Mouse (Mus musculus): ENCODE results near the gene Rbfox1.
A peak's percentile ranks its signal among the peaks of the same experiment; 100 is the strongest.

The Rbfox1 gene

GRCm38 (mm10) chr16:5992045-5993011 lies 107.2 kb downstream of the Rbfox1 start:
- DNase-seq (ENCODE audit: low read depth, low spot score), result peak; percentile 57

- no peak for DNase-seq (ENCODE audit: low read depth, low spot score)
These were observed 112.0 kb downstream of the Rbfox1 start for GRCm38 (mm10) chr16:5997136-5997535.

- DNase-seq (ENCODE audit: low read depth, low spot score), result no peak
These were observed 112.5 kb downstream of the Rbfox1 start for GRCm38 (mm10) chr16:5997651-5998050.

GRCm38 (mm10) chr16:6000016-6000415 lies 114.9 kb downstream of the Rbfox1 start:
- no peak for DNase-seq (ENCODE audit: low read depth, low spot score)

- no peak for DNase-seq (ENCODE audit: low read depth, low spot score)
These were observed 121.8 kb downstream of the Rbfox1 start for GRCm38 (mm10) chr16:6006996-6007395.

GRCm38 (mm10) chr16:6012853-6013252 lies 127.7 kb downstream of the Rbfox1 start:
- DNase-seq (ENCODE audit: low read depth, low spot score), result no peak

GRCm38 (mm10) chr16:6018639-6019038 lies 133.5 kb downstream of the Rbfox1 start:
- peak; percentile 72 for DNase-seq (ENCODE audit: low read depth, low spot score)

GRCm38 (mm10) chr16:6019361-6019760 lies 134.2 kb downstream of the Rbfox1 start:
- no peak for DNase-seq (ENCODE audit: low read depth, low spot score)

GRCm38 (mm10) chr16:6031280-6031679 lies 146.1 kb downstream of the Rbfox1 start:
- no peak for DNase-seq (ENCODE audit: low read depth, low spot score)

- DNase-seq (ENCODE audit: low read depth, low spot score), result no peak
These were observed 147.4 kb downstream of the Rbfox1 start for GRCm38 (mm10) chr16:6032563-6032962.

- no peak for DNase-seq (ENCODE audit: low read depth, low spot score)
These were observed 149.7 kb downstream of the Rbfox1 start for GRCm38 (mm10) chr16:6034876-6035275.

- no peak for DNase-seq (ENCODE audit: low read depth, low spot score)
These were observed 151.9 kb downstream of the Rbfox1 start for GRCm38 (mm10) chr16:6037009-6037408.

- peak; percentile 58 for DNase-seq (ENCODE audit: low read depth, low spot score)
These were observed 157.6 kb downstream of the Rbfox1 start for GRCm38 (mm10) chr16:6042766-6043165.

GRCm38 (mm10) chr16:6048601-6049000 lies 163.4 kb downstream of the Rbfox1 start:
- no peak for DNase-seq (ENCODE audit: low read depth, low spot score)

- DNase-seq (ENCODE audit: low read depth, low spot score), result no peak
These were observed 177.3 kb downstream of the Rbfox1 start for GRCm38 (mm10) chr16:6062495-6062894.

- no peak for DNase-seq (ENCODE audit: low read depth, low spot score)
These were observed 180.3 kb downstream of the Rbfox1 start for GRCm38 (mm10) chr16:6065481-6065880.

- DNase-seq (ENCODE audit: low read depth, low spot score), result no peak
These were observed 190.4 kb downstream of the Rbfox1 start for GRCm38 (mm10) chr16:6075442-6076050.

- DNase-seq (ENCODE audit: low read depth, low spot score), result peak; percentile 30
These were observed 193.9 kb downstream of the Rbfox1 start for GRCm38 (mm10) chr16:6079017-6079416.

GRCm38 (mm10) chr16:6084701-6085365 lies 199.7 kb downstream of the Rbfox1 start:
- DNase-seq (ENCODE audit: low read depth, low spot score), result no peak

- DNase-seq (ENCODE audit: low read depth, low spot score), result no peak
These were observed 201.0 kb downstream of the Rbfox1 start for GRCm38 (mm10) chr16:6086200-6086599.

GRCm38 (mm10) chr16:6091326-6092123 lies 206.4 kb downstream of the Rbfox1 start:
- DNase-seq (ENCODE audit: low read depth, low spot score), result no peak
